Comparison of ENCODE assay signal across 16 mouse cellular contexts in genomic region chr14:78649525-78650274, GRCm38 (mm10).
DNase-seq lines count a peak whose midpoint lies in the region; ATAC-seq and TF ChIP-seq lines count a peak whose summit lies in the region.
"Had no signal": no experiment of that assay in that cellular context is flagged by ENCODE, and none has a peak within 500 bp of the region (broad histone marks: within the 10 kb centered on the region; RNA-seq: fewer than 3 reads in every experiment).

No protein-coding gene starts in this region.

- intact Hi-C loops in gastrocnemius, adult 2 months (cut with DNase I): no loop called here
- intact Hi-C loops in gastrocnemius, postnatal 14 days (cut with DNase I; ENCODE audit: low total_unique reads): no loop called here

- no peak overlapping the region for H3K9ac ChIP-seq in neural tube, embryonic 13.5 days
- no peak overlapping the region for H3K9ac ChIP-seq in stomach, embryonic 15.5 days
- H3K9ac ChIP-seq: heart, embryonic 15.5 days; liver, embryonic 14.5 days; midbrain, embryonic 12.5 days had no signal

- H3K27ac ChIP-seq in gastrocnemius, adult 2 months: peak overlapping the region; percentile 24; the same call in 1 of the 2 replicates
- H3K27ac ChIP-seq in neural tube, embryonic 13.5 days (replicated peaks): peak overlapping the region; percentile 73
- no peak overlapping the region for H3K27ac ChIP-seq in stomach, embryonic 15.5 days
- H3K27ac ChIP-seq: embryonic facial prominence, embryonic 10.5 days; heart, embryonic 15.5 days; liver, embryonic 14.5 days; midbrain, embryonic 12.5 days had no signal

- ATAC-seq in neural tube, embryonic 13.5 days (ENCODE audit: low read depth): no peak
- ATAC-seq in stomach, embryonic 15.5 days (ENCODE audit: insufficient read depth, low FRiP score, low read depth): no peak

- 83% methylated on average over 21 of the region's 21 CpGs for WGBS in neural tube, embryonic 13.5 days
- 52% methylated on average over 21 of the region's 21 CpGs for whole genome bisulfite sequencing in stomach, embryonic 15.5 days

- no peaks in the 10 kb centered on the region for H3K9me3 ChIP-seq in neural tube, embryonic 13.5 days
- no peaks in the 10 kb centered on the region for H3K9me3 ChIP-seq in stomach, embryonic 15.5 days
- H3K9me3 ChIP-seq: embryonic facial prominence, embryonic 10.5 days; heart, embryonic 15.5 days; midbrain, embryonic 12.5 days had no signal

- no peaks in the 10 kb centered on the region for H3K36me3 ChIP-seq in neural tube, embryonic 13.5 days
- no peaks in the 10 kb centered on the region for H3K36me3 ChIP-seq in stomach, embryonic 15.5 days
- H3K36me3 ChIP-seq: embryonic facial prominence, embryonic 10.5 days; heart, embryonic 15.5 days; midbrain, embryonic 12.5 days had no signal

- no peak for TF ChIP-seq CTCF in gastrocnemius, adult 2 months (IDR thresholded peaks at IDR 0.05)

- peak overlapping the region; percentile 15 for H3K4me3 ChIP-seq in gastrocnemius, adult 2 months
- no peak overlapping the region for H3K4me3 ChIP-seq in neural tube, embryonic 13.5 days
- H3K4me3 ChIP-seq in stomach, embryonic 15.5 days (replicated peaks): no peak overlapping the region
- H3K4me3 ChIP-seq: embryonic facial prominence, embryonic 10.5 days; heart, embryonic 15.5 days; midbrain, embryonic 12.5 days had no signal

- H3K4me1 ChIP-seq in neural tube, embryonic 13.5 days (replicated peaks): 0 out of 2 replicates have a peak, but pooled peaks cover 12% of the 10 kb centered on the region
- H3K4me1 ChIP-seq in stomach, embryonic 15.5 days: peaks cover 11% of the 10 kb centered on the region; the same call in 1 of the 2 replicates
- H3K4me1 ChIP-seq: midbrain, embryonic 12.5 days had no signal

- DNase-seq in gastrocnemius, adult 2 months: no peak
- no peak for DNase-seq in gastrocnemius, adult 8-10 months (ENCODE audit: low spot score in 2 of 2)
- DNase-seq in kidney, postnatal 10 days: peak; percentile 46
- DNase-seq in kidney, adult 9 months: no peak
- no peak for DNase-seq in neural tube, embryonic 10.5 days (ENCODE audit: extremely low spot score, low spot score)
- no peak for DNase-seq in gastrocnemius, postnatal 14 days
- DNase-seq: cerebellum, adult 8-10 months; gastrocnemius, postnatal 25 days; spleen, adult 18-20 months; thymus, adult 18-20 months had no signal

- no peak overlapping the region for H3K4me2 ChIP-seq in neural tube, embryonic 13.5 days
- H3K4me2 ChIP-seq in stomach, embryonic 15.5 days: peak overlapping the region; percentile 2; the same call in 1 of the 2 replicates
- H3K4me2 ChIP-seq: heart, embryonic 15.5 days; midbrain, embryonic 12.5 days had no signal

- H3K27me3 ChIP-seq in neural tube, embryonic 13.5 days: no peaks in the 10 kb centered on the region
- no peaks in the 10 kb centered on the region for H3K27me3 ChIP-seq in stomach, embryonic 15.5 days (replicated peaks)
- H3K27me3 ChIP-seq: heart, embryonic 15.5 days; midbrain, embryonic 12.5 days had no signal
